Mouse (Mus musculus) CH12.LX (cell line): Measurements from ENCODE around the gene Plaur. TPM values are rescaled to one million over a fixed set of nuclear protein-coding genes. Genes with fewer than 3 reads are reported as not detected.

Source experiments
- DNase-seq: peaks from one replicate; pipeline ENCODE4 v3.0.0-alpha.2; 2013; ENCODE audit errors: extremely low read depth
- H3K27ac ChIP-seq: 2 replicates; pipeline ENCODE4 v1.5.1; 2012; ENCODE audit warnings: low read depth, mild to moderate bottlenecking, control low read depth, moderate library complexity; ENCODE audit not compliant: insufficient read depth
- H3K27me3 ChIP-seq: replicated peaks from 2 replicates; pipeline ENCODE3; 2012; ENCODE audit warnings: inconsistent platforms
- H3K36me3 ChIP-seq, 2 experiments: replicated peaks in 1 of 2; 2 replicates each; pipeline versions ENCODE3 to v1.6.1; 2012; ENCODE audit warnings: inconsistent platforms in 1 of 2, low read length in 1 of 2, mild to moderate bottlenecking in 1 of 2, mixed read lengths in 1 of 2, moderate library complexity in 1 of 2; ENCODE audit not compliant: control insufficient read depth in 1 of 2, insufficient read depth in 1 of 2
- H3K4me1 ChIP-seq, 2 experiments: 2 replicates each; pipeline ENCODE4 v1.6.1; 2012; ENCODE audit warnings: inconsistent platforms in 1 of 2, moderate library complexity in 1 of 2; ENCODE audit not compliant: insufficient read depth in 2 of 2, control insufficient read depth in 1 of 2
- H3K4me2 ChIP-seq: 2 replicates; pipeline ENCODE4 v1.6.1; 2012; ENCODE audit warnings: low read depth, mild to moderate bottlenecking, control low read depth; ENCODE audit not compliant: poor library complexity, insufficient read depth, severe bottlenecking
- H3K4me3 ChIP-seq, 3 experiments: fragments of 150-350 bp in 1 of 3; sonication (generic) in 1 of 3; replicated peaks in 1 of 3; 2 replicates each; pipeline versions ENCODE3 to v1.5.1; 2011 to 2012; ENCODE audit warnings: low read depth in 2 of 3, low read length in 2 of 3, mild to moderate bottlenecking in 2 of 3, moderate library complexity in 2 of 3, control low read depth in 1 of 3, improper control_type of control experiment in 1 of 3, inconsistent platforms in 1 of 3, mixed read lengths in 1 of 3; ENCODE audit not compliant: poor library complexity in 1 of 3
- H3K79me2 ChIP-seq: replicated peaks from 2 replicates; pipeline ENCODE4 v1.6.1; 2012; ENCODE audit warnings: mild to moderate bottlenecking, moderate library complexity; ENCODE audit not compliant: control insufficient read depth, poor library complexity, insufficient read depth, severe bottlenecking; ENCODE audit errors: extremely low read depth
- H3K9ac ChIP-seq: 2 replicates; pipeline ENCODE4 v1.6.1; 2012; ENCODE audit warnings: low read depth, mild to moderate bottlenecking, control low read depth, moderate library complexity; ENCODE audit not compliant: insufficient read depth
- H3K9me3 ChIP-seq: replicated peaks from 2 replicates; pipeline ENCODE3; 2012; ENCODE audit warnings: low read length, inconsistent platforms, mixed read lengths
- BHLHE40 ChIP-seq: IDR thresholded peaks from 2 replicates; pipeline ENCODE4 v1.6.1; 2011; ENCODE audit warnings: mild to moderate bottlenecking, low read depth, low read length, improper control_type of control experiment
- CHD1 ChIP-seq: IDR thresholded peaks from 2 replicates; pipeline ENCODE4 v1.6.1; 2012; ENCODE audit warnings: low read depth, low read length, improper control_type of control experiment, inconsistent platforms
- CHD2 ChIP-seq: IDR thresholded peaks from 2 replicates; pipeline ENCODE4 v1.6.1; 2011; ENCODE audit warnings: low read length, improper control_type of control experiment
- CTCF ChIP-seq, 2 experiments: IDR thresholded peaks in 1 of 2; conservative IDR thresholded peaks in 1 of 2; 2 replicates each; pipeline ENCODE4 v1.5.1; 2011 to 2012; ENCODE audit warnings: low read depth in 2 of 2, low read length in 2 of 2, improper control_type of control experiment in 1 of 2, inconsistent platforms in 1 of 2, mild to moderate bottlenecking in 1 of 2, moderate library complexity in 1 of 2
- EP300 ChIP-seq: IDR thresholded peaks from 2 replicates; pipeline ENCODE4 v1.6.1; 2011; ENCODE audit warnings: low read length, improper control_type of control experiment
- GABPA ChIP-seq: IDR thresholded peaks from 2 replicates; pipeline ENCODE4 v1.6.1; 2012; ENCODE audit warnings: low read depth, low read length, improper control_type of control experiment, inconsistent platforms; ENCODE audit not compliant: insufficient replicate concordance
- JUN ChIP-seq: IDR thresholded peaks from 2 replicates; pipeline ENCODE4 v1.6.1; 2011; ENCODE audit warnings: low read depth, mild to moderate bottlenecking, low read length, improper control_type of control experiment, moderate library complexity; ENCODE audit not compliant: insufficient read depth
- KAT2A ChIP-seq: IDR thresholded peaks from 2 replicates; pipeline ENCODE4 v1.6.1; 2012; ENCODE audit warnings: low read length, improper control_type of control experiment, inconsistent platforms; ENCODE audit not compliant: insufficient replicate concordance
- MEF2A ChIP-seq: IDR thresholded peaks from 2 replicates; pipeline ENCODE4 v1.6.1; 2014; ENCODE audit warnings: low read depth, mild to moderate bottlenecking, inconsistent platforms, low read length, improper control_type of control experiment, borderline replicate concordance
- MXI1 ChIP-seq: IDR thresholded peaks from 2 replicates; pipeline ENCODE4 v1.6.1; 2011; ENCODE audit warnings: mild to moderate bottlenecking, low read depth, low read length, improper control_type of control experiment
- NELFE ChIP-seq: IDR thresholded peaks from 2 replicates; pipeline ENCODE4 v1.6.1; 2011; ENCODE audit warnings: low read depth, low read length, improper control_type of control experiment
- PAX5 ChIP-seq: IDR thresholded peaks from 2 replicates; pipeline ENCODE4 v1.6.1; 2012; ENCODE audit warnings: low read length, inconsistent platforms, mixed read lengths
- POLR2A ChIP-seq: IDR thresholded peaks from 2 replicates; pipeline ENCODE4 v1.6.1; 2011; ENCODE audit warnings: low read depth, mild to moderate bottlenecking, improper control_type of control experiment, low read length
- POLR2AphosphoS2 ChIP-seq: IDR thresholded peaks from 2 replicates; pipeline ENCODE4 v1.6.1; 2011; ENCODE audit warnings: low read depth, low read length, improper control_type of control experiment
- RAD21 ChIP-seq: IDR thresholded peaks from 2 replicates; pipeline ENCODE4 v1.6.1; 2011; ENCODE audit warnings: low read depth, mild to moderate bottlenecking, low read length, improper control_type of control experiment, moderate library complexity
- RCOR1 ChIP-seq: conservative IDR thresholded peaks from 2 replicates; pipeline ENCODE4 v1.6.1; 2012; ENCODE audit warnings: low read depth, mild to moderate bottlenecking, inconsistent platforms, low read length, improper control_type of control experiment
- SIN3A ChIP-seq: IDR thresholded peaks from 2 replicates; pipeline ENCODE4 v1.6.1; 2012; ENCODE audit warnings: low read length, improper control_type of control experiment, inconsistent platforms
- TCF12 ChIP-seq: IDR thresholded peaks from 2 replicates; pipeline ENCODE4 v1.6.1; 2014; ENCODE audit warnings: low read depth, mild to moderate bottlenecking, inconsistent platforms, low read length, improper control_type of control experiment
- USF1 ChIP-seq: IDR thresholded peaks from 2 replicates; pipeline ENCODE4 v1.6.1; 2014; ENCODE audit warnings: low read depth, mild to moderate bottlenecking, inconsistent platforms, low read length, improper control_type of control experiment
- USF2 ChIP-seq: conservative IDR thresholded peaks from 2 replicates; pipeline ENCODE4 v1.6.1; 2011; ENCODE audit warnings: low read depth, low read length, improper control_type of control experiment
- ZNF384 ChIP-seq: IDR thresholded peaks from 2 replicates; pipeline ENCODE4 v1.6.1; 2012; ENCODE audit warnings: low read depth, low read length, improper control_type of control experiment, inconsistent platforms
- dilution Hi-C: fragments of 300-500 bp; cut with MboI; formaldehyde crosslinking; loops from 2 replicates; pipeline ENCODE4 v1.14.3; 2020; ENCODE audit warnings: low sequenced_read_pairs; ENCODE audit not compliant: extremely low pct_unique_long_range_greater_than_20kb, extremely low pct_ligation_motif_present
- in situ Hi-C: fragments of 300-500 bp; cut with MboI; formaldehyde crosslinking; loops from 3 replicates; pipeline ENCODE4 v1.14.3; 2019; ENCODE audit warnings: low sequenced_read_pairs, low pct_ligation_motif_present, low pct_unique_long_range_greater_than_20kb, mixed read lengths
- polyA plus RNA-seq: library from polyadenylated mRNA; unstranded; fragments of >175 nt; gene quantifications from 2 replicates; pipeline ENCODE4 v1.2.1, GENCODE M21; 2012; ENCODE audit warnings: low read depth; ENCODE audit not compliant: insufficient read length
- total RNA-seq, 2 experiments: library from RNA; depleted of rRNA; stranded (reverse); fragments of 300-350 nt in 1 of 2; fragments of >200 nt in 1 of 2; gene quantifications; 2 replicates each; pipeline ENCODE4 v1.2.3; 2012 to 2014

Plaur gene
- total and polyA plus RNA-seq, 3 experiments = 0.13 to 0.72 (median 0.26) TPM

- dilution Hi-C loops = no loop called here
- no peak for TF ChIP-seq CTCF (conservative IDR thresholded peaks at IDR 0.05 in 1 of 2, IDR thresholded peaks at IDR 0.05 in 1 of 2; ENCODE audit: low read depth in 2 of 2, low read length in 2 of 2)
- TF ChIP-seq CHD2 = no peak
- TF ChIP-seq RCOR1 = no peak
- TF ChIP-seq USF2 = no peak
- no peak for TF ChIP-seq MXI1
- no peak for TF ChIP-seq USF1
- TF ChIP-seq SIN3A = no peak
- TF ChIP-seq TCF12 = no peak
- TF ChIP-seq MEF2A = no peak
Observed at GRCm38 (mm10) chr7:24423956-24424732, 38.1 kb upstream of the Plaur start.

GRCm38 (mm10) chr7:24425919-24426318 is 36.4 kb upstream of the Plaur start:
- no peak overlapping the region for H3K4me2 ChIP-seq
- dilution Hi-C loops (no loop called here), in situ Hi-C loops (no loop called here)
- no peak for DNase-seq
- H3K9ac ChIP-seq = no peak overlapping the region
- H3K9me3 ChIP-seq = no peaks in the 10 kb centered on the region
- peaks cover 8 to 40% of the 10 kb centered on the region in 2 experiments for H3K36me3 ChIP-seq
- H3K4me3 ChIP-seq = no peak overlapping the region
- H3K27me3 ChIP-seq = no peaks in the 10 kb centered on the region
- H3K79me2 ChIP-seq = no peaks in the 10 kb centered on the region
- H3K27ac ChIP-seq = no peak overlapping the region
- no peaks in the 10 kb centered on the region for H3K4me1 ChIP-seq
- no peak for TF ChIP-seq USF2
- TF ChIP-seq ZNF384 = no peak
- TF ChIP-seq RAD21 = no peak
- no peak for TF ChIP-seq CHD1
- TF ChIP-seq JUN = no peak
- no peak for TF ChIP-seq POLR2A
- no peak for TF ChIP-seq PAX5
- no peak for TF ChIP-seq CTCF (conservative IDR thresholded peaks at IDR 0.05 in 1 of 2, IDR thresholded peaks at IDR 0.05 in 1 of 2; ENCODE audit: low read depth in 2 of 2, low read length in 2 of 2)
- no peak for TF ChIP-seq NELFE
- TF ChIP-seq BHLHE40 = no peak
- no peak for TF ChIP-seq USF1
- TF ChIP-seq GABPA = no peak
- no peak for TF ChIP-seq KAT2A
- no peak for TF ChIP-seq POLR2AphosphoS2
- TF ChIP-seq EP300 = no peak
- TF ChIP-seq RCOR1 = no peak

More at GRCm38 (mm10) chr7:24423956-24424732, 38.1 kb upstream of the Plaur start:
- H3K9ac ChIP-seq = no peak overlapping the region
- no peaks in the 10 kb centered on the region for H3K9me3 ChIP-seq
- no peak for DNase-seq
- H3K27ac ChIP-seq = no peak overlapping the region
- in situ Hi-C loops = no loop called here
- H3K36me3 ChIP-seq = peaks cover 19 to 57% of the 10 kb centered on the region in 2 experiments
- H3K79me2 ChIP-seq = no peaks in the 10 kb centered on the region
- H3K4me1 ChIP-seq = no peaks in the 10 kb centered on the region
- no peak overlapping the region for H3K4me3 ChIP-seq
- H3K27me3 ChIP-seq = no peaks in the 10 kb centered on the region
- H3K4me2 ChIP-seq = no peak overlapping the region
